Mouse (Mus musculus) retina, adult 2 months (tissue): ENCODE measurements around the gene Slc38a2.

ENCODE experiments used
- DNase-seq: peaks from one replicate; pipeline ENCODE4 v3.0.0-alpha.2; 2012; ENCODE audit warnings: low read depth, low spot score

Gene Slc38a2

DNA sequence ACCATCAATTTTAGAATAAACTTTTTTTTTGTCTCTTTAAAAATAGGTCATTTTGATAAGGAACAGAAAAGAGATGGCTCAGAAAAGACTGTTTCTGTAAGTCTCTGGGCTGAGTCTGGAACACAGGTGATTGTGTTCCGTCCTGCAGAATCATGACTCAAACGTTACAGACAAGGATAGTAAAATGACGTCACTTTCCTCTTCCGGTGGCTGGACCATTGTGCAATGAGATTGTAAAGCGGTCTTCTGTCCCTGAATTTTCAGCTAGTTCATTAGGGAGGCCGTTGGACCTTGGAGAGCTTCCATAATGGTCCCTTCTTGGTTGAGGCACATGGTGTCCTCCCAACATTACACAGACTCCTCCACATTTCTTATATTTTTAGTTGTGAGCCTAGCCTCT, 29.8 kb downstream of the Slc38a2 start:
- DNase-seq = no peak

DNA sequence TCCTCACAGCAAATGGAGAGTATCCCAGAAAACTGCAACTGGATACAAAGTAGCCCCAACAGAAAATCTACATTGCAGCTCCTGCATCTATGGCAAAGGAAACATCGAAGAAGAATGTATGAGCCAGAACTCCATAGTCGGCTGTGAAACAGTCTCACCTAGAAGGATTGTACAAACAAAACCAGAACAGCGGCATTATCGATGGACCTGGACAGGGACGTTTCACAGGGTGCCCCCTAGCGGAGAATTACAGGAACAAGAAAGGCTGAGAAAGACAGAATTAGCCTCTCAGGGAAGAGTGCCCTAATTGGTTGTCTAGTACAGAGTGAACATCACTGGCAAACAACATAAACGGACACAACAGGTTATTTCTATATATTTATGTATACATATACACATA, 32.9 kb downstream of the Slc38a2 start:
- peak; percentile 68 for DNase-seq

- DNase-seq = peak; percentile 72
Observed at GRCm38 (mm10) chr15:96665889-96666288, 33.6 kb downstream of the Slc38a2 start.

DNA sequence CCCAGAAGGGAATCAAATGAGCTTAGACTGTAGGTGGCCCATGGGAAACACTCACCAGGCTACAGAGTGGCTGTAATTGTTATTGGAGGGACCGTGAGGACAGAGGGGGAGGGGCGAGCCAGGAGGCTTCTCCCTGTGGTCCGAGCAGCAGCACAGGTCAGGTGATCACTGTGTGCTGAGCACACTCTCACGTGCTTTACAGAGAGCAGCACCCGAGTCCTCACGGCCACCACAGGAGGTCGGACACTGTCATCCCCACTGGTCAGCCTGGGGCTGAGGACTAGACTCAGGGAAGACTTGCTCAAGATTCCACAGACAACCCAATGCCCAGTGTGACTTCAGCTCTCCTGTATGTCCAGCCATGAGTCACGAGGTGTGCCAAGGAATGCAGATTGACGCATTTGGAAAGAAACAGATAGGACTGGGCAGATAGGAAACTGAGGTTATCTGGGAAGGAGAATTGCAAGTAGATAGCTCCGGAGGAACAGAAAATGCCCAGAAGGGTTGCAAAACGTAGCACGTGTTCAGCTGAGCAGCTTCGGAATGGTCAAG, 38.9 kb downstream of the Slc38a2 start:
- DNase-seq = no peak

DNA sequence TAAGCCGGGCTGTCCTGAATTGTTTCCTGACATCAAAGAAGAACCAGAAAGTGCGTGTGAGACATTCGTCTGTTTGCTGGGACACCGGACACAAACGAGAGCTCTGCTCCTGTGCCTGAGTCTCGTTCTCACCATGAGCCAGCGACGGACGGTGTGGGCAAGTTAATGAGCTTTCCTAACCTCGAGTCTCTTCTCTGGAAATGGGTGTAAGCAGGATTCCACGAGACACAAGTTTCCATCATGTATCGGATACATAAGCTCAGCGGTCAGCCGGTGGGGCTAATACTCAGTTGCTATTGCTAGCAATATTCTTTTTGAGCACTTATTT, 41.3 kb downstream of the Slc38a2 start:
- DNase-seq = no peak

DNA sequence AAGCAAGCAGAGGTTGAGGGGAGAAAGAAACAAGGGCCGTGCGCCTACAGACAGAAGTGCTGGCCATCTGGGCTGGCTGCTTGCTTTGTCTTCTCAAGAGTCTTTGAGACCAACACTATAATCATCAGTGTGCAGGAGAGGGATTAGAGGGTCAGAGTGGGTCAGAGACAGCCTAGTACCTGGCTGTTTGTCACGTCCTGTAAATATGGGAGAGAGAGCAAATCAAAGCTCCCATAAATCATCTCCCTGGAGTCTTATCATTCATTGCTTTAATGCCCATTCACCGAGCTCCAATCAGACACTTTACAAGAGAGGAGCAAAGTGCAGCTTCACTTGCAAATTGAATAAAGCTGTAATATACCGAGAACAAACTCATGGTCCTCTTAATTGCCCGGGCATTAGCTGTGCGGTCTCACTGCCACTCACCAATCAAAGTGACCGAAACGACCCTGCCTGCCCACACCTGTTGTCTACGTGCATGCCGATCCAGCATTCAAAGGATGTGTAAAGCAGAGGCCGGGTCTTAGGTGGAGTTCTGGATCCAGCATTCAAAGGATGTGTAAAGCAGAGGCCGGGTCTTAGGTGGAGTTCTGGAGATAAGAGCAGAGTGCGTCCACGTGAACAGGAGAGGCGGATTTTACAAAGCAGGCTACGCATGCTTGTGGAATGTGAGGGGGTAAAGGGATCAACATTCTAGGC, 41.8 kb downstream of the Slc38a2 start:
- DNase-seq = no peak

DNA sequence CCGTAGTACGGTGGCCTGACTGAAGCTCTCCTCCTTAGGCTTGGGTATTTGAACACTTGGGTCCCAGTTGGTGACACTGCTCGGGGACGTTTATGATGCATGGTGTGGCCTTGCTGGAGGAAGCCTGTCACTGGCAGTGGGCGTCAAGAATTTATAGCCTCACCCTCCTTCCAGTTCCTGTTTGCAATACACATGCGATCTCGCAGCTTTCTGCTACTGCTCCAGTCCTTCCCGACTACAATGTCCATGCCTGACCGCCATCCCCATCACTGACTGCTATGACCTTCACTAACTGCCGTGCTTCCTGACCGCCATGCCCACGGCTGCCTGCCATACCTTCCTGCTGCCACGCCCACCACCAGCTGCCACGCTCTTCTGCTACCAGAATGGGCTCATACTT, 44.0 kb downstream of the Slc38a2 start:
- DNase-seq = no peak

DNA sequence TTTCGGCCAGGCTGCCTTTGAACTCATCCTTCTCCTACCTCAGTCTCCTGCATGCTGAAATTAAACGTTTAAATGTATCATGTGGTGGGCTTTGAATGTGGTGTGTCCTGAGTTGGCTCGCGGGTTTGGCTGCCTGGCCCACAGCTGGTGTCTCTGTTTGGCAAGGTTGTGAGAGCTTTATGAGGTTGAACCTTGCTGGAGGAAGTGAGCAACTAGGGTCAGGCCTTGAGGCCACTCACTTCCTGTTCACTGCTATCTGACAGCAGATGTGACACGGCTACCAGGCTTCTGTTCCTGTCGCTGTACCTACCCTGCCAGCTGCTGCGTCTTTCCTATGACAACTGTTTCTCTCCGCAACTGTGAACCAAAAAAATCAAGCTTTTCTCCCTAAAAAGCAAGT, 44.8 kb downstream of the Slc38a2 start:
- DNase-seq = no peak

DNA sequence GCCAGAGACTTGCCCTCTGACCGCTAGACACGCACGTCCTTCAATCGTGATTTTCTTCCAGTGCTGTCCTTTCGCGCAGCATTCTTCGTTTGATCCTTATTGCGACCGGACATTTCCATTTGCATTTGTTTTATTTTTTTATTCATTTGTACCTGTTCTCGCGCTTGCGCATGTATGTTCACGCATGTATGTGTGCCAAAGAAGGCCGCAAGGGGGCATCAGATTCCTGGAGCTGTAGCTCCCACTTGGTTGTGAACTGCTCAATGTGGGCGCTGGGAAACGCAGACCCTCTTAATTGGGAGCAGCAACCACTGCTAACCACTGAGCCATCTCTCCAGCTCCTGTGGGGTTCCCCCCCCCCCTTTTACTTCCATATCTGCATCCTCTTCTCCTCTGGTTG, 46.5 kb downstream of the Slc38a2 start:
- no peak for DNase-seq

- no peak for DNase-seq
Observed at GRCm38 (mm10) chr15:96652531-96652930, 47.0 kb downstream of the Slc38a2 start.

DNA sequence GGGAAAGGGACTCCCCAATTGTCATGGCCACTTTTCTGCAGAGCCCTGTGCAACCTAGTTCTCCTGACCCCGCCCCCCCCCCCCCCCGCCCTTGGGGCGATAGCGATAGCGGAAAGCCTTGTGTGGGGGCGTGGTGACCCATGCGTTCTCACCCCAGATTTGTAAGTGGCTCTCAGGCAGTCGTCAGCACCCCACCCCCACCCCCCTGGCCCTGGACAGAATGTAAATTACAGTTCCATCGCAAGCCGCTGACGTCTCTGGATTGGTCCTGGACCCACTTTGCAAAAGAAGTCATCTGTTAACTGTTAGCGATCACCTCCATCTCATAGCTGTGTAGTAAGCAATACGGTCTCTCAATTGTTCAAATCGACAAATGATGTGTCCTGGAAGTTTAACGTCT, 52.2 kb downstream of the Slc38a2 start:
- no peak for DNase-seq

DNA sequence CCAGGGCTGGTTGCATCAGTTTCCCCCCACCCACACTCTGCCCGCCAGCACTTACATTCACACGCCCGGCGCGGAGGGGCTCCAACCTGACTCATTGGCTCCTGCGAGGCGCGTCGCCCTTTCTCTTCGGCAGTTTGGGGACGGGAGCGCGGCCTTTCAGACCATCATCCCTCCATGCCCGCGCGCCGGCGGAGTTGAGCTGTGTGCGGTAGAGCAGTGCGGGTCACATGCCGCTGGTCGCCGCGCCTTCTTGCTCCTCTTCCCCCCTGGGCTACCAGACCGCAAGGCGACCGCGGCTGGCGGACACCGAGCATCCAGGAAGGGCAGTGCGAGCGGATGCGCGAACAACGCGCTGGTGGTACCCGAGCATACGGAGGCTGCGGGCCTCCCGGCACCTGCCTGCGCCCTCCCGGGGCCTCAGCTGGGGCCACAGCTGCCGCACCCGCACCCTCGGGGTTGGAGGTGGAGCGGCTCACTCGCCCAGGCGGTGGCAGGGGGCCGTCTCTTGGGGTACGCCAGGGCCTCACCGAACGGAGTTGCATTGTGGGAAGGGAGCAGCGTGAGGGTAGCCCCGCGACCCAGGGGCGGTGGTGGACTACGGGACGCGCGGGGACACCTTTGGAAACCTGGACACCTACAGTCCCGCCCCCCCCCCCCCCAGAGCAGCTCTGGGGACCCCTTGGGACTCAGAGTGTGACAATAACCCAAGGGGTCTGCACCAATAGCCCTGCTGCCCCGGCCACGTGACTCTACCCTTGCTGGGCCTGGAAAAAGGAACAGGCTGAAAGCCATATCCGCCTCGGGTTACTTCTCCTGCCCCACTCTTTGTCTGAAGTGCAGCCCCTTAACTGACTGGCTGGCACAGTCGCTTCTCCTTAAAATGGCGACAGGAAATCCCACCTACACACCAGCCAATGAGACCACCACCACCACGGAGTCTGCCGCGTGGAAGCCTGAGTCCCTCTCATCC, 56.8 kb downstream of the Slc38a2 start, which contains the start of gene Slc38a1:
Gene Slc38a1 (minus strand): TSS at position 478 of the 970 bp plus-strand sequence.
- no peak for DNase-seq

DNA sequence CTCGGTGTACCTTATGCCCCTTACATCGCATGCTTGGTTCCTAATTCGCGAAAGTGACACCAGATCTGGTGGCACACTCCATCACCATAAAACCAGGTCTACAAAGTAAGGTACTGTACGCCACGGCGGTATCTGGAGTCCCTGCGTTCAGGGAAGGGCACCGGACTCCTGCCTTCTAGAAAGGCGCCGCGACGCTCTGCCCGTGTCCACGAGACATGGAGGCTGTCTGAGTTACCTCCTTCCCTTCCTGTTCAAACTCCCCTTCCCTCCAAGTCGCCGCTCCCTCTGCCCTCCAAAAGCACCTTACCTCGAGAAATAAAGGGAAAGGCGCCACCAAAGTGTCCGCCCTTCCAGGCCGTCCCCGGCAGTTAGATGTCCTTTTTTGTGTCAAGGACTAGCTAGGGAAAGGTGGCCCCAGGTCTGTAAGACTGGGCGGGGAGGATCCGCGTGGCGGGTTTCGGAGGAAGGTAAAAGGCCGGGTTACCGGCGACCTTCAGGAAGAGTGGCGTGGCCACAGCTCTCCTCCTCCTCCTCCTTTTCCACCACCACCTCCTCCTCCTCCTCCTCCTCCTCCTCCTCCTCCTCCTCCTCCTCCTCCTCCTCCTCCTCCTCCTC, 57.6 kb downstream of the Slc38a2 start:
- no peak for DNase-seq

DNA sequence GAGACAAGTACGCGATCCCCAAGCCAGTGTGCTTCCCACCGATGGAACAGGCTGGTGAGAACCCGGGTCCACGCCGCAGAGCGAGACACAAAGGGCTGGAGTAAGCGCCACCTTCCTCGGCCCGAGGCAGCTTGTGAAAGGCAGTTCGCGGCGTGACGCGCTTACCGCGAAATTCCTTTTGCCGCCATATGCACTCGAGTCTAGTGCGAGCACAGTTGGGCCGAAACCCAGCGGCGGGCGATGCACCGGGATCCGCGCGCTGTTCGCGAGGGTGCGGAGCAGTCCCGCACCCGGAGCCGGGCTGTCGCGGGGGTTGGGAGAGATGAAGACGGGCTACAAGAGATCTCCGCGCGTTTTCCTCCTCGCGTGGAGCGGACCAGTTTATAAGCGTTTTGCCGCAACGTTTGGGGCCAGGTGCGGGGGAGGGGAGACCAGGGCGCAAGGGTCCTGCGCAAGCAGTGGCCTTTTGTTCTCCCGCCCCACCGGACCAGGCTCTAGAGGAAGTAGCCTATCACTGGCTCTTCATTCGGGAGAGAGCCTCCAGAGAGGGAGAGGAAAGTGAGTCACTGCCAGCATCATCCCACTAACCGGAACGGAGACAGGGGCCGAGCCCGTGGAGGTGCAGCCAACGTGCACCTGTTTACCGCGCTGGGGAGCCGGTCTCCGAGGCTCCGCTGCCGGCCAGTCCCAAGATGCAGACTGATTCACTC, 58.3 kb downstream of the Slc38a2 start:
- DNase-seq = no peak

GRCm38 (mm10) chr15:96640291-96640985, 59.1 kb downstream of the Slc38a2 start:
- DNase-seq = no peak

DNA sequence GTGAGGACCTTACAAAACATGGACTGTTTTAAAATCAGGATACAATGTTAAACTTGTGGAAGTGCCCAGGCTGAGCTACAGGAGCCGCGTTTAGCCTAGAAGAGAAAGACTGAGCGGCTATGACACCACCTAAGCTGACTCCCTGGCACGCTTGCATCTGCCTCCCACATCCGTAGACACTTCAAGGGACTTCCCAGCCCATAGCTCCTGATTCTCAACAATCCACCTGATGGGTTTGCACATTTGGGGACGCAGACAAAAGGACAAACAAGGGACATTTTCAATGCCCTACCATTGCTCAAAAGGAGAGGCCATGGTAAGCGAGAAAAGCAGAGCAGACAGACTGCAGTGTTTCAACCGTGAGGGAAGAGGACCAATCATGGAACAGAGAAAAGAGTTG, 59.9 kb downstream of the Slc38a2 start:
- no peak for DNase-seq

DNA sequence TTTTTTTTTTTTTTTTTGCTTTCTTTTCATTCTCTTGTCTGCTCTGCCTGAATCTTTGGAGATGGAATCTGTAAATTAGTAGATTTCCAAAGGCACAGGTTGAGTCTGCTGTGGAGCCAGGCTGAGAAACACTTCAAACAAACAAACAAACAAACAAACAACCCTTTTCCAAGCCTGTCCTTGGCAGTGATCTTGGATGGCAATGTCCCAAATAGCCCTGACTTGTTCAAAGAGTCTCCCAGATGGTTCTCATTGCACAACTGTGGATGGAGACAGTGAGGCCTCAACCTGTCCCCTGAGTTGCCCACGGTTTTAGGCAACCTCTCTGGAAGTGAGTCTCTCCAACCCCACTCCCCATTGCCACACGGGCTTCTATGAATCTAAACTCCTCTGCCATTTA, 60.9 kb downstream of the Slc38a2 start:
- no peak for DNase-seq

GRCm38 (mm10) chr15:96638173-96638572, 61.4 kb downstream of the Slc38a2 start:
- DNase-seq = no peak
